Mouse (Mus musculus) stomach, postnatal 0 days (tissue): Measurements from ENCODE around the gene Agxt.

Source experiments
- CTCF ChIP-seq: IDR thresholded peaks from 2 replicates; pipeline ENCODE4 v1.5.1; 2016; ENCODE audit warnings: antibody characterized with exemption, low read depth, mild to moderate bottlenecking, moderate library complexity
- EP300 ChIP-seq: optimal IDR thresholded peaks from 2 replicates; pipeline ENCODE3; 2016; ENCODE audit warnings: antibody characterized with exemption

- TF ChIP-seq CTCF, result no peak
- no peak for TF ChIP-seq EP300
Measured at GRCm38 (mm10) chr1:93166346-93167079, 31.5 kb downstream of the Agxt start.
